Mouse (Mus musculus) bone marrow macrophage, adult 2 months (primary cell): ENCODE measurements around the gene Znrf2.

Source experiments
- CTCF ChIP-seq: IDR thresholded peaks from 2 replicates; pipeline ENCODE4 v1.5.1; 2012; ENCODE audit warnings: low read depth, mild to moderate bottlenecking, low read length, moderate library complexity
- POLR2A ChIP-seq: IDR thresholded peaks from 2 replicates; pipeline ENCODE4 v1.6.1; 2012; ENCODE audit warnings: mild to moderate bottlenecking, low read depth, low read length, borderline replicate concordance

DNA sequence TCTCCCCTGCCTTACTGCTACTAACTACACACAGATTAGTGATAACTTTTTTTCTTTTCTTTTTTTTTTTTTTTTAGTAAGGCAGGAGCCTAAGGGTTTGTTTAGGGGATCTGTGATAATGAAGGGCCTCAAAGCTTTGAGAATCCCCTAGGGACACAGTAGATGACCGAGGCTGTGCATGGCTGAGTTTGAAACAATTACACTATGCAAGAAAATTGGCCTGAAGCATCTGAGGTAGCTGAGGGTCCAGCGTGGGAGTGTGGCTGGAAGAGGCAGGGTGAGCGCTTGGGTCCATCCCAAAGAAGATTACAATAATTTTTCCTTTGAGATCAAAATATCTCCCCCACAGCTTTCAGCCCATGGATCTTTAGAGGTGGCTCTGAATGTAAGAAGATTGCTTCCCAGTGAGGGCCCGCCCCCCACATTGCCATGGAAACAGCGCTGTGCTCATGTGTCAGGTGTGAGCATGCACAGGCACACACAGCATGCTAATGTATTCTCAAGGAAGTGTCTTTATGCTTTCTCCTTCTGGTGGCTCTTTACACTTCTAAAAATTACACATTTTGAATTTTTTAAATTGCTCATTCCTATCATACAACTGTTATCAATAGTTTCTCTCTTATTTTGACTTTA, 31.5 kb upstream of the Znrf2 start:
- TF ChIP-seq POLR2A (no peak), CTCF (no peak)
